Mouse (Mus musculus) NIH3T3 (cell line): ENCODE data around the gene Suox.
"Not testable (repeated sequence)": the region's sequence is repeated elsewhere in the genome, so short reads cannot be mapped to it uniquely, and the experiment has no call there.

Experiments used
- DNase-seq: peaks from one replicate; pipeline ENCODE4 v3.0.0-alpha.2; 2012; ENCODE audit warnings: low read depth

Gene Suox

DNA sequence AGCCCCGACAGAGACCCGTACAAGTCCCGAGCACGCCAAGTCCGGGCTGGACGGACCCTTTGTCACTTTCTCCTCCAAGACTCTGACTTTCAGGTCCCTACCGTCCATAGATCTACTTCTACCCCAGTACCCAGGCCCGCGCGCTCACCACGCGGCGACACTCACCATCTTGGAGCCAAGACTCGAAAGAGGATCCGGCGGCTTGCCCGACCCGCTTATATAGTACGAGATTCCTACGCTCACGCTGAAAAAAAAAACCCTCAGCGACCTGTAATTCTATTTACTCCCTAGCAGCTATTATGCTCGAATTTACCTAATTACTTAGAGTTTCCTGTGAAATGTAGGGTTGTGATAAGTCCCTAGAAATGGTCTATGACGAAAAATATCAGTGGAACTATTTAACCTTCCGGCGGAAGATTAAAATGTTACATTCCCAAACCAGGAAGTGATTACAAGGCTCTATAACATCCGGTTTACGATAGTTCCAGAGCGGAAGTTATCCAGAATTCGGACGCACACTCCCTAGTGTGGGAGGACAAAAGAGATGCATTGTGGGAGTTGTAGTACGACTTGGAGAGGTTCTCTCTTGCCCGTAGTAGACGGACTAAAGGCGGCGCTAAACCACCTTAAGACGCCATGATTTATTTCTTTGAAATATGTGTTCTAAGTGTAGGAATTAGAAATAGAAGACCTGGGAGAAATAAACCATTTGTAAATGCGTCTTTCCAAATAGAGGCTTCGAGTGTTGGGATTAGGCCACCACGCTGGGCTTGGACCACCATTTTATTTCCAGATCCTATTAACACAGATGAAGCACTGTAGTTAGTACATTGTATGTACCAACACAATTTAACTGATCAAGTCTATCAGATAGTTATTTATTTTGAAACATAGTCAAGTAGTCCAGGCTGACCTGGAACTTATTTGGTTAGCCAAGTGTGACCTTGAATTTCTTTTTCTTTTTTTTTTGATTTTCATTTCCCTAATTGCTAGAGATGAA lies 47.3 kb downstream of the Suox start, which contains the start of gene Rps26:
Gene Rps26 (minus strand): TSS at position 437 of the 1,000 bp plus-strand sequence.
- peak; percentile 97 for DNase-seq

DNA sequence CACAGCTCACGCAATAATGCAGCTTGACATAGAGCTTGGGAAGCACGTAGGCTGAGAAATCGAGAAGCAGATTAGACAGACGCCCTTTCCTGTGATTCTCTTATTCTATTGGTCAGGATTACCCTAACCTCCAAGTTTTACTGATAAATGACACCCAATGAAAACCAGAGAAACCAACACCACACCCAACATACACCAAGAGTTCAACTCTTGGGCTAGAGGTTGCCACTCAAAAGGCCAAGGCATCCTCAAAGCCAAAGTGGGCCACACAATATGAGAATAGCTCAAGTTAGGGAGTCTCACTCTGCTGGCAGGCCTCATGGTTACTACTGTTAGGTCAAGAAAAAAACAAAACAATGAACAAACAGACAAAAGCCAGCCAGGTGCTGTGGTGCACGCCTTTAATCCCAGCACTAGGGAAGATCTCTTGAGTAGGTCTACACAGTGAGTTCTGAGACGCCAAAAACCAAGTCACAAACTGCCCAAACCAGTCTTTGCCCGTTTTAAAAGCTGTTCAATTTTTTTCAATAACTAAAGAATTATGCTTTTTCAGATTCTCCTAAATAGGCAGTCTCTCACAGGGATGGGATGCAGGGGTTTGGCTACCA lies 48.5 kb downstream of the Suox start:
- peak; percentile 20 for DNase-seq

DNA sequence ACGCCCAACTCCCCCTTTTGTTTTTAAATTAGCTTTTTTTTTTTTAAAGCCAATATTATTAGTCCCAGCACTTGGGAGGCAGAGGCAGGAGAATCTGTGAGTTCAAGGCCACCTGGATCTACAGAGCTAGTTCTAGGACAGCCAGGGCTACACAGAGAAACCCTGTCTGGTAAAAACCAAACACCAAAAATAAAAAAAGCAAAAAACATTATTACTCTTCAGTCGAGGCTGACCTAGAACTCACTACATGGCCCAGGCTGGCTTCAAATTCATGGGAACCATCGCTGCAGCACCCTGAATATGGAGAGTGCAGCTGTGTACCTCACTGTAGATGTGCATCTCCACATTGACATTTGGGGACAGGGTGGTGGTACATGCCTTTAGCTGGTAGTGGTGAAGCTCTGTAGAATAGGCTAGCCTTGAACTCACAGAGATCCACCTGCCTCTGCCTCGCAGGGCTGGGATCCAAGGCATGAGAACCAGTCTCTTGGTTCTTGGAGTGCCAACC lies 50.7 kb downstream of the Suox start:
- not testable (repeated sequence) for DNase-seq

DNA sequence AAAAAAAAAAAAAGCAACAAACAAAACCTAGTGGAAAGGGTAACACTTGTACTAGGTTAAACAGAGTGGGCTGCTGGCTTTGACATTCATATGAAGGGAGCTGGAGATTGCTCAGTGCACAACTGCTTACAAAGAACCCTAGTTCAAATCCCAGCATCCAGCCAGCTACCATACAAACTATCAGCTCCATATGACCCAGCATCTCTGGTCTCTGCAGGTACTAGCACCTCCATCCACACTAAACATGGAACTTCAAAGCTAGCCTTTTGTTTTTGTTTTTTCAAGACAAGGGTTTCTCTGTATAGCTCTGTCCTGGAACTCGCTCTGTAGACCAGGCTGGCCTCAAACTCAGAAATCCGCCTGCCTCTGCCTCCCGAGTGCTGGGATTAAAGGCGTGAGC lies 51.2 kb downstream of the Suox start:
- DNase-seq: no peak

DNA sequence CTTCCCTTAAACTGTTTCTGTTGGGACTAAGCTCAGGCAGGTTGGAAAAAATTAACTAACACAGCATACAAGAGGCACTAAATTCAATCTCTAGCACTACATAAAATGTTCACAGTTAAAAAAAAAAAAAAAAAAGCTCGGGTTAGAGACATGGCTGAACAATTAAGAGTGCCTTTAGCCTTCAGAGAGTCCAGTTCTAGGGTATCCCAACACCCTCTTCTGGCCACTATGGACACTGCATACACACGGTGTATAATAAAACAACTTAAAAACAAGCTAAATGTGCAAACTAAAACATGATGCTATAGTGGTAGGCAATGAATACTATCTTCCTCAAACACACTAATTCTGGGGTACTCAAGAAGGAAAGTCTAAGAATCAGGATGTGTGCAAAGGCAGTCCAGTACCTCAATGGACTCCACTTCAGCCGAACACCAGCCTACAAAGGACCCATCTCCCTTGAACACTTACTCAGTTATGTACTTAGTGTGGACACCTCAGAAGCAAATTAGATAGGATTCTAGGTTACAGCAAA lies 51.8 kb downstream of the Suox start:
- peak; percentile 41 for DNase-seq

DNA sequence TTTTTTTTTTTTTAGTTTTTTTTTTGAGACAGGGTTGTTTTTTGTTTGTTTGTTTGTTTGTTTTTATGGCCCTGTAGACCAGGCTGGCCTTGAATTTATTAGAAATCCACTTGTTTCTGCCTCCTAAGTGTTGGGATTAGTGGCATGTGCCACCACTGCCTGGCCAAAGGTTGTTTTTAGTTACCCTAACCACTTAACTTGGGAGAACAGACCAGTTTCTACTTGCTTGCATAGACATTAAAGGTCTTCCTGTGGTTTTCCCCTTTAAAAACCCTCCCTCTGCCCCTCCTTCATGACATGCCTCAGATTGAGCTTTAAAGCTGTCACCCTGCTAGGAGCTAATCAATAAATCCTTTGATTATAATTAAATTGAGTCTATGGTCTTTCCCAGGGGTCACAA lies 53.6 kb downstream of the Suox start:
- DNase-seq: no peak
